Mouse (Mus musculus) limb, embryonic 10.5 days (tissue): ENCODE results near the gene Rpl7a. TPM values are rescaled to one million over a fixed set of nuclear protein-coding genes. Genes with fewer than 3 reads are reported as not detected.
"Not testable (repeated sequence)": the region's sequence is repeated elsewhere in the genome, so short reads cannot be mapped to it uniquely, and the experiment has no call there.

Experiments
- DNase-seq: peaks from one replicate; pipeline ENCODE4 v3.0.0-alpha.2; 2017; ENCODE audit warnings: low spot score
- H3K27ac ChIP-seq: fragments of 300-500 bp; sonication (generic); 2 replicates; pipeline ENCODE4 v1.5.1; 2016; ENCODE audit warnings: mild to moderate bottlenecking
- H3K27me3 ChIP-seq: fragments of 300-500 bp; sonication (generic); 2 replicates; pipeline ENCODE4 v1.6.1; 2016; ENCODE audit warnings: low read depth, mild to moderate bottlenecking; ENCODE audit not compliant: poor library complexity, severe bottlenecking
- H3K36me3 ChIP-seq: fragments of 300-500 bp; sonication (generic); 2 replicates; pipeline ENCODE4 v1.6.1; 2016; ENCODE audit warnings: mild to moderate bottlenecking, moderate library complexity
- H3K4me1 ChIP-seq: fragments of 300-500 bp; sonication (generic); 2 replicates; pipeline ENCODE4 v1.6.1; 2016
- H3K4me3 ChIP-seq: fragments of 300-500 bp; sonication (generic); 2 replicates; pipeline ENCODE4 v1.5.1; 2016; ENCODE audit warnings: mild to moderate bottlenecking, moderate library complexity
- H3K9me3 ChIP-seq: fragments of 300-500 bp; sonication (generic); replicated peaks from 2 replicates; pipeline ENCODE4 v1.6.1; 2016; ENCODE audit warnings: mild to moderate bottlenecking
- WGBS: fragments of 180-500 bp; shearing (Covaris S2); methylation state at CpG from one replicate; pipeline ENCODE4 v1.1.7; 2016; 5-methylcytosine and 5-hydroxymethylcytosine counted together
- polyA plus RNA-seq: library from polyadenylated mRNA; unstranded; fragments of >200 nt; fragmentation: Nextera tagmentation; extraction: Ambion mirVana; gene quantifications from 2 replicates; pipeline ENCODE4 v1.2.1, GENCODE M21; 2016

Gene Rpl7a
- 702 and 807 TPM in 2 replicates for polyA plus RNA-seq

GRCm38 (mm10) chr2:26910124-26910993 is at the start of gene Rpl7a, which contains the start of gene Med22:
Rpl7a (plus strand) TSS chr2:26910764.
Med22 (minus strand) TSS chr2:26910677.
- Histone ChIP-seq H3K27ac (peak within 1 kb of the TSS; percentile 98), H3K4me1 (peaks cover 37% of the 10 kb centered on the region), H3K36me3 (peaks cover 74% of the 10 kb centered on the region), H3K27me3 (no peaks in the 10 kb centered on the region), H3K9me3 (no peaks in the 10 kb centered on the region), H3K4me3 (peak within 1 kb of the TSS; percentile 93)
- under 1% methylated on average over 74 of the region's 74 CpGs for WGBS
- DNase-seq: peak; percentile 99

- Histone ChIP-seq H3K4me3 (no peak overlapping the region), H3K36me3 (no peaks in the 10 kb centered on the region), H3K4me1 (no peaks in the 10 kb centered on the region), H3K9me3 (no peaks in the 10 kb centered on the region), H3K27ac (no peak overlapping the region), H3K27me3 (no peaks in the 10 kb centered on the region)
- DNase-seq: no peak
- WGBS: 83% methylated on average over 3 of the region's 3 CpGs
Observed at GRCm38 (mm10) chr2:26862856-26863255, 47.7 kb upstream of the Rpl7a start.

- WGBS: 71% methylated on average over 3 of the region's 3 CpGs
Observed at GRCm38 (mm10) chr2:26864879-26865278, 45.7 kb upstream of the Rpl7a start, which contains the start of gene Abo. Abo (minus strand) TSS chr2:26864979.

GRCm38 (mm10) chr2:26870666-26871065 is 39.9 kb upstream of the Rpl7a start:
- Histone ChIP-seq H3K27me3 (0 out of 2 replicates have a peak, but pooled peaks cover 9% of the 10 kb centered on the region), H3K9me3 (no peaks in the 10 kb centered on the region), H3K4me1 (no peaks in the 10 kb centered on the region), H3K27ac (no peak overlapping the region), H3K4me3 (no peak overlapping the region), H3K36me3 (no peaks in the 10 kb centered on the region)
- peak; percentile 11 for DNase-seq
- WGBS: 66% methylated on average over 6 of the region's 6 CpGs

More at GRCm38 (mm10) chr2:26864879-26865278, 45.7 kb upstream of the Rpl7a start, which contains the start of gene Abo:
- H3K9me3 ChIP-seq: no peaks in the 10 kb centered on the region
- no peaks in the 10 kb centered on the region for H3K4me1 ChIP-seq
- DNase-seq: no peak
- no peaks in the 10 kb centered on the region for H3K27me3 ChIP-seq
- H3K27ac ChIP-seq: no peak within 1 kb of the TSS
- no peak within 1 kb of the TSS for H3K4me3 ChIP-seq
- H3K36me3 ChIP-seq: no peaks in the 10 kb centered on the region

GRCm38 (mm10) chr2:26878571-26878970 is 32.0 kb upstream of the Rpl7a start:
- DNase-seq: no peak
- H3K27ac ChIP-seq: no peak overlapping the region
- H3K4me3 ChIP-seq: no peak overlapping the region
- no peaks in the 10 kb centered on the region for H3K36me3 ChIP-seq
- no peaks in the 10 kb centered on the region for H3K9me3 ChIP-seq
- H3K4me1 ChIP-seq: no peaks in the 10 kb centered on the region
- H3K27me3 ChIP-seq: no peaks in the 10 kb centered on the region

GRCm38 (mm10) chr2:26885541-26885940 is 25.0 kb upstream of the Rpl7a start:
- 89% methylated on average over 2 of the region's 2 CpGs for whole genome bisulfite sequencing
- not testable (repeated sequence) for H3K27ac ChIP-seq, H3K4me3 ChIP-seq, H3K27me3 ChIP-seq, DNase-seq, H3K4me1 ChIP-seq, H3K9me3 ChIP-seq
- peaks cover 38% of the 10 kb centered on the region for H3K36me3 ChIP-seq

GRCm38 (mm10) chr2:26886170-26886569 is 24.4 kb upstream of the Rpl7a start:
- H3K27ac ChIP-seq, H3K4me3 ChIP-seq, H3K27me3 ChIP-seq, H3K4me1 ChIP-seq, H3K9me3 ChIP-seq: not testable (repeated sequence)
- H3K36me3 ChIP-seq: peaks cover 44% of the 10 kb centered on the region
- DNase-seq: peak; percentile 6
- WGBS: 77% methylated on average over 4 of the region's 4 CpGs

GRCm38 (mm10) chr2:26895898-26896297 is 14.7 kb upstream of the Rpl7a start:
- no peaks in the 10 kb centered on the region for H3K9me3 ChIP-seq
- H3K36me3 ChIP-seq: peaks cover 97% of the 10 kb centered on the region
- no peak overlapping the region for H3K4me3 ChIP-seq
- H3K27me3 ChIP-seq: no peaks in the 10 kb centered on the region
- peaks cover 3% of the 10 kb centered on the region; the same call in 1 of the 2 replicates for H3K4me1 ChIP-seq
- DNase-seq: no peak
- no peak overlapping the region for H3K27ac ChIP-seq
- 92% methylated on average over 4 of the region's 4 CpGs for WGBS

- Histone ChIP-seq H3K27ac (no peak overlapping the region), H3K4me1 (peaks cover 29% of the 10 kb centered on the region), H3K36me3 (peaks cover 72% of the 10 kb centered on the region), H3K27me3 (no peaks in the 10 kb centered on the region), H3K9me3 (no peaks in the 10 kb centered on the region), H3K4me3 (no peak overlapping the region; the same call in 1 of the 2 replicates)
- WGBS: 82% methylated on average over 1 of the region's 1 CpGs
- DNase-seq: no peak
Observed at GRCm38 (mm10) chr2:26900731-26901130, 9.8 kb upstream of the Rpl7a start.

GRCm38 (mm10) chr2:26901834-26902400 is 8.6 kb upstream of the Rpl7a start:
- Histone ChIP-seq H3K4me1 (peaks cover 29% of the 10 kb centered on the region), H3K9me3 (no peaks in the 10 kb centered on the region), H3K27me3 (no peaks in the 10 kb centered on the region), H3K4me3 (peak overlapping the region; percentile 89), H3K27ac (peak overlapping the region; percentile 88), H3K36me3 (peaks cover 72% of the 10 kb centered on the region)
- DNase-seq: no peak
- WGBS: 7% methylated on average over 7 of the region's 7 CpGs

GRCm38 (mm10) chr2:26902467-26903220 is 7.9 kb upstream of the Rpl7a start, which contains the start of gene Surf6:
Surf6 (minus strand) TSS chr2:26902879.
- H3K9me3 ChIP-seq: no peaks in the 10 kb centered on the region
- peak within 1 kb of the TSS; percentile 89 for H3K4me3 ChIP-seq
- H3K36me3 ChIP-seq: peaks cover 72% of the 10 kb centered on the region
- peak within 1 kb of the TSS; percentile 88 for H3K27ac ChIP-seq
- WGBS: under 1% methylated on average over 41 of the region's 41 CpGs
- no peaks in the 10 kb centered on the region for H3K27me3 ChIP-seq
- DNase-seq: peak; percentile 98
- peaks cover 29% of the 10 kb centered on the region for H3K4me1 ChIP-seq

GRCm38 (mm10) chr2:26903311-26903710 is 7.3 kb upstream of the Rpl7a start:
- Histone ChIP-seq H3K36me3 (peaks cover 72% of the 10 kb centered on the region), H3K27ac (peak overlapping the region; percentile 88), H3K4me1 (peaks cover 29% of the 10 kb centered on the region), H3K27me3 (no peaks in the 10 kb centered on the region), H3K9me3 (no peaks in the 10 kb centered on the region), H3K4me3 (peak overlapping the region; percentile 89)
- no peak for DNase-seq
- 18% methylated on average over 7 of the region's 7 CpGs for WGBS
